Mouse (Mus musculus): ENCODE data around the gene Xylt2.

Xylt2 gene

DNA sequence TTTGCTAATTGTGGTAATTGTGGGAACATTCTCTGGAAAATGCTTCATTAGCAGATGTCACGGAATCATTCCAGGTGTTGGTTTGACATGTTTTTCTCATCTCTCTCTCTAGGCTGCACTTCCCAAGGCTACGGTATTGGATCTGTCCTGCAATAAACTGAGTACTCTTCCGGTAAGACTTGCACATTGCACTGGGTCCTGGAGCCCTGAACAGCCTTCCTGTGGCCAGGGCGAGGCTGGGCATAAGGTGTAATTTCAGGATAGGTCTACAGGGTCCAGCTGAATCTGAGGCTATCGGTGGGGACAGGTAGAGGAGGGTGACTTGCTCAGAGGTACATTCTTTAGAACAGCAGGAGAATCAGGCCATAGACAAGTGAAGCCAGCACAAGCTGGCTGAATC lies 45.3 kb downstream of the Xylt2 start:
- Histone ChIP-seq H3K27me3 (ENCODE audit: insufficient read depth, low read length) (no peaks in the 10 kb centered on the region), H3K36me3 (ENCODE audit: insufficient read depth, low read length) (peaks cover 63% of the 10 kb centered on the region), H3K4me3 (replicated peaks; ENCODE audit: low read length) (no peak overlapping the region), H3K4me1 (replicated peaks; ENCODE audit: low read depth, low read length) (peaks cover 44% of the 10 kb centered on the region), H3K9me3 (ENCODE audit: low read length) (no peaks in the 10 kb centered on the region)
- TF ChIP-seq CTCF (conservative IDR thresholded peaks at IDR 0.05; ENCODE audit: low read length) (no peak), NANOG (IDR thresholded peaks at IDR 0.05; ENCODE audit: borderline replicate concordance, low read length) (no peak), POU5F1 (IDR thresholded peaks at IDR 0.05; ENCODE audit: borderline replicate concordance, low read length) (no peak)

DNA sequence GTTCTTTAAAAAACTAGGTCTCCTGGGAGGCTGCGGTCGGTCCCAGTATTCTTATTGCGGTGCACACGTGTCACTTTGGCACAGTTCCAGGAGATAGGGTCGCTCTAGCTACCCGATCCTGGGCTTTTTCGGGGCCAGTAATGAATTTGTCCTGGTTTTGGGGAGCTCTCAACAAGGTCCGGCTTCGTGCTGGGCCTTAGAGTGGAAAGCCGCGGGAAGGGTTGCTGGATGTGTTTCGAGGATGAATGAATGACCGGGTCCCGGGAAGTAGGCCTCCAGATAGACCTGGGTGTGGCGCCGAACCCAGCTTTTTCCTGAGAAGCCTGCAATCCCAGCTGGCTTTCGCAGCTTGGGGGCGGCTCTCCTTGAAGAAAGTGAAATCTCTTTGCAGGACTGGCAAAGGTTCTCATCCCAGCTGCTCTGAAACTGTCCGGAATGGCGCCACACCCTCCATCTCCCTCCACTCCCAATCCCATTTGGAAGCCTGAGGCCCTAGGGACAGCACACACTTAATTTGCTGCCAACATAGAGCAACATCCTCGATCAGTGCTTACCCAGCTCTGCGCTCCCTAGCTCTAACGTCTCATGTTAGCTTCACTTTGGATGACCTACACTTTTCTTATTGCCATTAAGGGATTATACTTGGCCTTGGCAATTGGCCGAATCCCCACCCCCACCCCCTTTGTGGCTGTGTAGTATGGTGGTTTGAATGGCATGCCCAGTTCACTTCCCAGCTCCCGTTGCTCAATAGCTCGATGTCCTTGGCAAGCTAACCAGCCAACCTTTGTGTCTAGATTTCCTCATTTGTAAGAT lies 46.9 kb downstream of the Xylt2 start:
- H3K27me3 ChIP-seq (ENCODE audit: insufficient read depth, low read length) = no peaks in the 10 kb centered on the region
- no peaks in the 10 kb centered on the region for H3K9me3 ChIP-seq (ENCODE audit: low read length)
- H3K4me3 ChIP-seq (replicated peaks; ENCODE audit: low read length) = peak overlapping the region; percentile 98
- H3K36me3 ChIP-seq (ENCODE audit: insufficient read depth, low read length) = peaks cover 48% of the 10 kb centered on the region
- TF ChIP-seq CTCF (conservative IDR thresholded peaks at IDR 0.05; ENCODE audit: low read length) (no peak), POU5F1 (IDR thresholded peaks at IDR 0.05; ENCODE audit: borderline replicate concordance, low read length) (no peak), NANOG (IDR thresholded peaks at IDR 0.05; ENCODE audit: borderline replicate concordance, low read length) (no peak)
- peaks cover 44% of the 10 kb centered on the region for H3K4me1 ChIP-seq (replicated peaks; ENCODE audit: low read depth, low read length)

GRCm38 (mm10) chr11:94629884-94630198 lies 47.5 kb downstream of the Xylt2 start:
- Histone ChIP-seq H3K27me3 (ENCODE audit: insufficient read depth, low read length) (no peaks in the 10 kb centered on the region), H3K4me3 (replicated peaks; ENCODE audit: low read length) (peak overlapping the region; percentile 98), H3K9me3 (ENCODE audit: low read length) (no peaks in the 10 kb centered on the region), H3K36me3 (ENCODE audit: insufficient read depth, low read length) (peaks cover 42% of the 10 kb centered on the region), H3K4me1 (replicated peaks; ENCODE audit: low read depth, low read length) (peaks cover 44% of the 10 kb centered on the region)
- TF ChIP-seq CTCF (conservative IDR thresholded peaks at IDR 0.05; ENCODE audit: low read length) (no peak), NANOG (IDR thresholded peaks at IDR 0.05; ENCODE audit: borderline replicate concordance, low read length) (no peak), POU5F1 (IDR thresholded peaks at IDR 0.05; ENCODE audit: borderline replicate concordance, low read length) (no peak)

DNA sequence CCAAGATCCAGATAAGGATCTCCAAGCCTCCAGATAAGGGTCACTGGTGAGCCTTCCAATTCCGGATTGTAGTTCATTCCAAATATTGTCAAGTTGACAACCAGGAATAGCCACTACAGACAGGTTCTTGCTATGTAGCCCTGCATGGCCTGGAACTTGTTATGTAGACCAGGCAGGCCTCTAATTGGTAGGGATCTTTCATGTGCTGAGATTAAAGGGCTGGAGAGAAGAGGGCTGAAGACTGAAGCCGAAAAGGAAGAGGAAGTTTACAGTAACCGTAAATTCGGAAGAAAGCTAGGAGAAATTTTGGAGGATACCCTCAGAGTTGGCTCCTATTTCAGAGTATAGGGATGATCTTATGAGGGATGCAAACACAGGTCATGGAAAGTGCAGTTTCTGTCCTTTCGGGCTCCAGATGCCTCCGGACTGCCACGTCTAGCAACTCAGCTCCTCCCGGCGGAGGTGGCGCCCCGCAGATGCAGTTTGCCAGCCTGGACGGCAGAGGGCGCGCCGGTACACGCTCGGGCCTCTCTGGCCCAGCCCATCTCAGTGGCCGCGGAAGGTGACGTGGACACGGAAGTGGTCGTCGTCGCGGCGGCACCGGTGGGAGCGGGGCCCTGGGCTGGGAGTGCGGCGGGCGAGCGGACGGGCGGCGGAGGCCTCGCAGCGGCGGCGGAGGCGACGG lies 48.0 kb downstream of the Xylt2 start, which contains the start of gene Lrrc59:
Gene Lrrc59 (plus strand): TSS at position 569 of the 685 bp plus-strand sequence.
- Histone ChIP-seq H3K9me3 (ENCODE audit: low read length) (no peaks in the 10 kb centered on the region), H3K4me1 (replicated peaks; ENCODE audit: low read depth, low read length) (peaks cover 42% of the 10 kb centered on the region), H3K36me3 (ENCODE audit: insufficient read depth, low read length) (peaks cover 37% of the 10 kb centered on the region), H3K4me3 (replicated peaks; ENCODE audit: low read length) (peak within 1 kb of the TSS; percentile 98), H3K27me3 (ENCODE audit: insufficient read depth, low read length) (no peaks in the 10 kb centered on the region)
- TF ChIP-seq POU5F1 (IDR thresholded peaks at IDR 0.05; ENCODE audit: borderline replicate concordance, low read length) (no peak), NANOG (IDR thresholded peaks at IDR 0.05; ENCODE audit: borderline replicate concordance, low read length) (no peak), CTCF (conservative IDR thresholded peaks at IDR 0.05; ENCODE audit: low read length) (peak; percentile 77)

GRCm38 (mm10) chr11:94622162-94622561 lies 55.2 kb downstream of the Xylt2 start:
- Histone ChIP-seq H3K27me3 (ENCODE audit: insufficient read depth, low read length) (no peaks in the 10 kb centered on the region), H3K4me1 (replicated peaks; ENCODE audit: low read depth, low read length) (peaks cover 19% of the 10 kb centered on the region), H3K36me3 (ENCODE audit: insufficient read depth, low read length) (no peaks in the 10 kb centered on the region), H3K9me3 (ENCODE audit: low read length) (no peaks in the 10 kb centered on the region), H3K4me3 (replicated peaks; ENCODE audit: low read length) (no peak overlapping the region)
- no peak for TF ChIP-seq POU5F1 (IDR thresholded peaks at IDR 0.05; ENCODE audit: borderline replicate concordance, low read length)
- no peak for TF ChIP-seq NANOG (IDR thresholded peaks at IDR 0.05; ENCODE audit: borderline replicate concordance, low read length)
- no peak for TF ChIP-seq CTCF (conservative IDR thresholded peaks at IDR 0.05; ENCODE audit: low read length)

DNA sequence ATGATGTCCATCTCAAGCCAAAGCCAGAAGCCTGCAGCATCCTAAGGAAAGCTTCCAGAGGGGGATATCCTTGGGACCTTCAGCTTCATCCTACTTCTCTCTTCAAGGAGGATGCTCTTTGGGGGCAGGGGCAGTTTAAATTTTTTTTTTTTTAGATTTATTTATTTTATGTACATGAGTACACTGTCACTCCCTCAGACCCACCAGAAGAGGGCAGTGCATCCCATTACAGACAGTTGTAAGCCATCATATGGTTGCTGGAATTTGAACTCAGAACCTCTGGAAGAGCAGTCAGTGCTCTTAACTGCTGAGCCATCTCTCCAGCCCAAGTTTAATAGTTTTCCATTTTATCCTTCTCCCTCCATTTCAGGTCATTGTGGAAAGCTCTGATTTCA lies 55.9 kb downstream of the Xylt2 start:
- Histone ChIP-seq H3K36me3 (ENCODE audit: insufficient read depth, low read length) (no peaks in the 10 kb centered on the region), H3K9me3 (ENCODE audit: low read length) (peaks cover 3% of the 10 kb centered on the region; the same call in 1 of the 2 replicates), H3K4me1 (replicated peaks; ENCODE audit: low read depth, low read length) (peaks cover 19% of the 10 kb centered on the region), H3K4me3 (replicated peaks; ENCODE audit: low read length) (no peak overlapping the region), H3K27me3 (ENCODE audit: insufficient read depth, low read length) (no peaks in the 10 kb centered on the region)
- TF ChIP-seq CTCF (conservative IDR thresholded peaks at IDR 0.05; ENCODE audit: low read length) (peak; percentile 20), NANOG (IDR thresholded peaks at IDR 0.05; ENCODE audit: borderline replicate concordance, low read length) (no peak)

- Histone ChIP-seq H3K27me3 (ENCODE audit: insufficient read depth, low read length) (no peaks in the 10 kb centered on the region), H3K36me3 (ENCODE audit: insufficient read depth, low read length) (no peaks in the 10 kb centered on the region), H3K4me3 (replicated peaks; ENCODE audit: low read length) (no peak overlapping the region), H3K4me1 (replicated peaks; ENCODE audit: low read depth, low read length) (peaks cover 19% of the 10 kb centered on the region), H3K9me3 (ENCODE audit: low read length) (peaks cover 3% of the 10 kb centered on the region; the same call in 1 of the 2 replicates)
- no peak for TF ChIP-seq NANOG (IDR thresholded peaks at IDR 0.05; ENCODE audit: borderline replicate concordance, low read length)
- TF ChIP-seq POU5F1 (IDR thresholded peaks at IDR 0.05; ENCODE audit: borderline replicate concordance, low read length) = no peak
- TF ChIP-seq CTCF (conservative IDR thresholded peaks at IDR 0.05; ENCODE audit: low read length) = no peak; the same call in 1 of the 2 replicates
These were observed 56.4 kb downstream of the Xylt2 start for GRCm38 (mm10) chr11:94620766-94621457.

- TF ChIP-seq POU5F1 (IDR thresholded peaks at IDR 0.05; ENCODE audit: borderline replicate concordance, low read length) (no peak), CTCF (conservative IDR thresholded peaks at IDR 0.05; ENCODE audit: low read length) (no peak), NANOG (IDR thresholded peaks at IDR 0.05; ENCODE audit: borderline replicate concordance, low read length) (no peak)
- no peaks in the 10 kb centered on the region for H3K27me3 ChIP-seq (ENCODE audit: insufficient read depth, low read length)
These were observed 59.7 kb downstream of the Xylt2 start for GRCm38 (mm10) chr11:94617646-94618045.

More at GRCm38 (mm10) chr11:94617646-94618045, 59.7 kb downstream of the Xylt2 start:
- peaks cover 23% of the 10 kb centered on the region for H3K4me1 ChIP-seq (replicated peaks; ENCODE audit: low read depth, low read length)
- peaks cover 3% of the 10 kb centered on the region; the same call in 1 of the 2 replicates for H3K9me3 ChIP-seq (ENCODE audit: low read length)
- H3K4me3 ChIP-seq (replicated peaks; ENCODE audit: low read length) = no peak overlapping the region
- H3K36me3 ChIP-seq (ENCODE audit: insufficient read depth, low read length) = no peaks in the 10 kb centered on the region

Measured in E14TG2a.4 (cell line).